8 mouse cellular contexts compared by ENCODE assay signal in the genomic region with DNA sequence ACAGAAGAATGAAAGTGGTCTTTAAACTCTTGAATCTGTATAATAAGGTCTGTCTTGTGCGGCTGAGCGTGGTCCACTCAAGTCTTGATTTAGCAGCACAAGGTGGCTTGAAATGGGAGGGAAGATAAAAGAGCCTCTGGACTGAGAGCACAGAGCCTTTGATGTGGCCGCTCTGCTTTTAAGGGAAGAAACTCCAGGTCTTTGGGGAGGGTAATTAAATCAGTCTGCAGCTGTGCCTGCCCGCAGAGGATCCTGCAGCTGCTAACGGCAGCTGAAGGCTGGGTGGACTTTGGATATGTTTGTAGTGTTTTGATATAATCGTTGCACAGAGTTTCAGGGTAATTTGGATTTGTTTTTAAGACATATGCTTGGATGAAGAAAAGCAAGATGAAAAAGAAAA. TPM values are rescaled to one million over a fixed set of nuclear protein-coding genes. Genes with fewer than 3 reads are reported as not detected.
DNase-seq lines count a peak whose midpoint lies in the region; ATAC-seq and TF ChIP-seq lines count a peak whose summit lies in the region.

No protein-coding gene starts in this region.

- no peak for ATAC-seq in erythroid progenitor cell, adult 5-6 weeks (replicated peaks; ENCODE audit: low FRiP score, poor library complexity, severe bottlenecking)

- H3K27ac ChIP-seq in left cerebral cortex, adult 2 months = peak overlapping the region; percentile 48; the same call in 1 of the 2 replicates

- no peak for DNase-seq in left cerebral cortex, adult 2 months (ENCODE audit: extremely low spot score in 1 of 2, low spot score in 2 of 2)
- DNase-seq in left cerebral cortex, adult 8-10 months (ENCODE audit: low spot score in 2 of 2) = no peak
- DNase-seq in embryo, embryonic 9.5 days (ENCODE audit: extremely low spot score) = peak; percentile 29
- DNase-seq in hindlimb bud, embryonic 11.5 days (ENCODE audit: extremely low spot score, low read depth, low spot score) = peak; percentile 49
- peak; percentile 23 for DNase-seq in retina, postnatal 1 day
- no peak for DNase-seq in adrenal gland, postnatal 14 days
- no peak for DNase-seq in kidney, adult 18-20 months

- intact Hi-C loops in left cerebral cortex, adult 2 months (cut with DNase I) = no loop called here

- TF ChIP-seq CTCF in left cerebral cortex, adult 2 months (IDR thresholded peaks at IDR 0.05) = no peak

- H3K4me3 ChIP-seq in left cerebral cortex, adult 2 months = no peak overlapping the region

RNA-seq across cellular contexts. Expression of gene Ada, which starts 33.2 kb away (rescaled TPM):
- total RNA-seq in left cerebral cortex, adult 2 months (2021) = under 1 TPM; 0.79 to 0.93 TPM
- total RNA-seq in left cerebral cortex, adult 8-10 months (2022) = 1 to 10 TPM; 1.4 to 2.0 (median 1.5) TPM
- 6.3 and 9.4 TPM in 2 replicates for total RNA-seq in erythroid progenitor cell, adult 5-6 weeks (2015; ENCODE audit: low replicate concordance)
- total RNA-seq in erythroid progenitor cell, adult 5-6 weeks (2017; ENCODE audit: low replicate concordance) = 0.98 and 4.9 TPM in 2 replicates
- 3.1 and 3.9 TPM in 2 replicates for total RNA-seq in adrenal gland, postnatal 14 days (2021)

RNA-seq across cellular contexts. Expression of gene Pkig, which starts 58.7 kb away (rescaled TPM):
- total RNA-seq in left cerebral cortex, adult 2 months (2021) = 100 to 1,000 TPM; 126 to 129 TPM
- 100 to 1,000 TPM; 112 to 128 (median 121) TPM for total RNA-seq in left cerebral cortex, adult 8-10 months (2022)
- 93.5 and 103 TPM in 2 replicates for total RNA-seq in erythroid progenitor cell, adult 5-6 weeks (2015; ENCODE audit: low replicate concordance)
- 86.6 and 90.7 TPM in 2 replicates for total RNA-seq in erythroid progenitor cell, adult 5-6 weeks (2017; ENCODE audit: low replicate concordance)
- 44.2 and 46.9 TPM in 2 replicates for total RNA-seq in adrenal gland, postnatal 14 days (2021)

Comparison
In these comparisons a context has a peak if more than half of its experiments do, and no peak if none do; other contexts are left out.
1. DNase-seq: peak in embryo, embryonic 9.5 days (single experiment), hindlimb bud, embryonic 11.5 days (single experiment) and retina, postnatal 1 day (single experiment); none in left cerebral cortex, adult 2 months (0 of 2), left cerebral cortex, adult 8-10 months (0 of 2), adrenal gland, postnatal 14 days (single experiment) and kidney, adult 18-20 months (single experiment).